Mouse (Mus musculus): ENCODE data around the gene Hbp1.

GRCm38 (mm10) chr12:31955843-31956242 is 5.5 kb upstream of the Hbp1 start:
- TF ChIP-seq CTCF (IDR thresholded peaks at IDR 0.05; ENCODE audit: low read depth) (no peak), EP300 (IDR thresholded peaks at IDR 0.05; ENCODE audit: low read depth) (no peak)
